Mouse (Mus musculus) WW6 (cell line): ENCODE measurements at regions not wholly inside any gene's neighbourhood (a gene's known extent, or its start where the extent isn't known, plus 50 kb on each side); places are given as distances from the start of the nearest gene placed in this dataset.

ENCODE experiments used
- DNase-seq: peaks from one replicate; pipeline ENCODE4 v3.0.0-alpha.2; 2013; ENCODE audit warnings: low read depth, low spot score

- no peak for DNase-seq
These were observed 66.2 kb downstream of the Car2 start for GRCm38 (mm10) chr3:14952169-14952729.

DNA sequence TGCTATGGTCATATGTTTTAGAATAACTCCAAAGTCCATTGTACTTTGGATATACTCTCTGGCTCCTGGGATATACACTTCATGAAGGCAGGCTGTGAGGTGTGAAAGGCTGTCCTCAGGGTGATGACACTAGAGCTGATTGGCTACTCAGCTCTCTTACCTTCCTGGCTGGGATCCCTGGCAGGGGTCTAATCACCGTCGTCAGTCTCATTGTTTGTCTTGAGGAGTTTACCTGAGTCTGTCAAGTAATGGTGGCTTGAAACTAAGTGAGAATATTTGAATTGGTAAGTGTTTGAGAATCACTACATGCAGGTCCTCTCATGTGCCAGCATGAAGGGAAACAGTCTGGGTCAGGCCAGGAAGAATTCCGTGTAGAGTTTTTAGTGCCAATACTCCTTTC lies 66.9 kb downstream of the Car2 start:
- DNase-seq, result no peak

- DNase-seq, result no peak
These were observed 71.4 kb downstream of the Car2 start for GRCm38 (mm10) chr3:14957481-14957880.

DNA sequence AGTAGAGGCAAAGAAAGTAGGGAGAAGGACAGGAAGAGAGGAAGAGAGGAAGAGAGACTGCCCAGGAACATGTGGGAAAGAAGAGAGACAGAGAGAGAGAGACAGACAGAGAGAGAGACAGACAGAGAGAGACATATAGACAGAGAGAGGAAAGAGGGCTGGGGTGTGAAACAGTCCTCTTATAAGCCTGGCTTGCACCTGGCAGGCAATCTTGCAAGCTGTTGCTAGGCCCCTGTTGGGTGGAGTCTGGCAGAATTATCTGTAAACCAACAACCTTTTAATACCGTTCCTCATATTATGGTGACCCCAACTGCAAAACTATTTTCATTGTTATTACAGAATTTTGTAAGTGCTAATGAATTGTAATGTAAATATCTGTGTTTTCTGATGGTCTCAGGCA lies 72.2 kb downstream of the Car2 start:
- DNase-seq, result no peak

DNA sequence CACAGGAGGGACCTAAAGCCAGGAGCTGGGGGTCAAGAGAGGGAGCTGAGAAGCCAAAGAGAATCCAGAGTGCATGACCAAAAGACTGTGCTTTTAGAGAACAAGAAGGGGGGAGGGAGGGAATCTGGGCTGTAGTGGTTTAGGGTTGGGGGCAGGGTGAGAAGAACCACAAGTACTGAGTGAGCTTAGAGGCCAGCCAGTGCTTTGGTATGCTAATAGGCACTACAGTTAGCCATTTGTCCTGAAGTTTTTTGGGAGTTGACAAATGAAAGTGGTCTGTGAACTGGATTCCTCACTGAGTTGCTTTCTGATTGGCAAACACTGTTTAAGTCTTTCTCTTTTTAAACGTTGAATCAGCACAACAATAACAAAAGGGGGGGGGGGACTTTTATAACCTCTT lies 73.5 kb downstream of the Car2 start:
- DNase-seq, result peak; percentile 16

DNA sequence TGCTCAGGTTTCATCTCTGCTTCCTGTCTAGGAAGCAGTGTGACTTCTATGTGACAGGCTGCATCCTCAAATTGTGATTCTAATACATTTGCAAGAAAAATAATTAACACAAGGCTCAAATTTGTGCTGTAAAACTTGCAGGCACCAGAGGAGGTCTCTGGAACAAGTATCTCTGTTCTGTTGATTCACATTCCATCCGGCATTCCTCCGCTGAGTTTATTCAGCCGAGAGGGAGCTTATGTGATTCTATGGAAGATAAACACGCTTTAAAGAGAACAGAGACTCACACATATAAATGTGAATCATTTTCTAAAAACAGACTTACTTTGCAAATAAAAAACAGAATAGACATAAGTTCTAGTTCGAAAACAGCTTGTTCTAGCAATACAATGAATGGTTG lies 78.7 kb downstream of the Car2 start:
- DNase-seq, result no peak

- DNase-seq, result no peak
These were observed 79.5 kb downstream of the Car2 start for GRCm38 (mm10) chr3:14965438-14966044.

DNA sequence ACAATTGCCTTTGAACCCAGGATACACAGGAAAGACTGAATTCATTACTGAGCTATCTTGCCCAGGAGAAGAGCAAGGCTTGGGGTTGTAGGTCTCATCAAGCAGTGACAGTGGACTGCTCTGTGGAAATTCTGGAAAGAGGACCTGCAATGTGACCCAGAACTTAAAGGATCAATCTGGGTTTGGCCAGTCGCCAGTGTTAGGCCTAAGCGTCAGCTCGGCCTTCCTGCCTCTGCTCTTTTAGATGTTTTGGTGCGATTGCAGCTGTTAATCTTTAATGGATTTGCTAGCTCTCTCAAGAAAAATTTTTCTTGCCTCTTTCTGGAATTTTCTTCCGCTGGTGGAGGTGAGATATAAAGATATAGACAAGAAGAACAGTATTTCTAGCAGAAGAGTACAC lies 81.2 kb downstream of the Car2 start:
- DNase-seq, result no peak

- DNase-seq, result no peak
These were observed 82.3 kb downstream of the Car2 start for GRCm38 (mm10) chr3:14968345-14968744.

DNA sequence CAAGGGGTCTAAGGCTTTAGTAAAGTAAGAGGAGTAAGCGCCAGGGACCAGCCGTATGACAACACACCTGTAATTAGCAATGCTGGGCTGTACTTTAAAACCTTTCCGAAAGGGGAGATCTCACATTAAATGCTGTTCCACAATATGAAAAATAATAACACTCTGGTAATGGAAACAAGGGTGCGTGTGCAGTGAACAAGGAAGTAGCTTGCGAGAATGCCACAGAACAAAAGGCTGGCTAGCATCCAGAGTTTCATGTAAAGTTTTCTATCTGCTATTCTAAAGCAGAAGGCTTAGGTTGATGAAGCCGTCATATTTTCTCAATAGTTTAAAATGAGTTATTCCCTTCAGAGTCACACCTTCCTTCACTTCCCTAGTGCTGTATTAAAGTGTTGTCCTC lies 83.6 kb downstream of the Car2 start:
- no peak for DNase-seq

DNA sequence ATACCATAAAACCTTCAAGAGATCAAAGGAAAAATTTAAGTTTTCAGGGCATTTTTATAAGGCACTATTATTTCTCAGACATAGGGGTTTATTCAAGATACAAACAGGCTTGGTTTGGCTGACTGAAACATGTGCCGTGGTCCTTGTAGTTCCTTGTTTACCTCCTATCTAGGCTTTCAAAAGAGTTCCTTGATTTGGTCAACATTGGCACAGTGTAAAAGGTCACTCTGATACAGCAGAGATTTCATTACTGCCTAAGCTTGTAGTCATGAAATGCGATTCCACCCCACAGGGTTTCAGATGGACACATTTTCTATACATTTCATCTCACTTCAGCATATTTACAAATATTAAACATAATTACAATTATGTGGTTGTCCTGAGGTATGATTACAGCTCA lies 85.6 kb downstream of the Car2 start:
- no peak for DNase-seq

DNA sequence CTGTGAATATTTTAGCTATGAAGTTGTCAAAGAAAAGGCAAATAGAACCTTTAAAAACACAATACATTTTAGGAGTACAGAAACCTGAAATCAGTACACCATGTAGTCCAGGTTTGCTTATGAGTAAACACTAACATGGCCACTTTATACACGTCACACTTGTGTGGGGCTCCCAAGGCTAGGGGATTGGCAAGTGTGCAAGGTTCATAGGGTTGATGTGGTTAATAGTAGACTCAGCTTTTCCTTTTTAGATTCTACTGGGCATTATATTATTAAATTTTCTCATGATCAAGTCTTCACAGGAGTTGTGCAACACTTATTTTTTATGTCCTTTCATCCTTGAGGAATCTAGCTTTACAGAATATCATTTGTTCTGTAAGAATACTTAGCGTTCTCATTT lies 88.7 kb downstream of the Car2 start:
- no peak for DNase-seq

DNA sequence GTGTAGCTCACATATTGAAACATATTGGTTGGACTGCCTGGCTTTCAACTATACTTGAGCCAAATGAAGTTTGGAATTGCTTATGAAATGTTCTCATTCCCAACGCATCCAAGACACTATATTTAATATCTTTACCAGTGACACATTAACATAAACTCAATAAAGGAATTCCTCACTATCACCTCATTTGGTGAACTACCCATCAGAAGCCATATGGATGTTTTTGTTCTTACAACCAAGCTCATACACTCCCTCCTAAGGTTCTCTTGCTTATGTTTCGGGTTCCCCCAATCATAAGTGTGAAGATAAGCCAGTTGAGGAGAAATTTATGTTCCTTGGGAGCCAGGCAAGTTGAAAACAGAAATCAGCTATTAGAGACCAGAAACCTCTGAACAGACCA lies 89.1 kb downstream of the Car2 start:
- no peak for DNase-seq

DNA sequence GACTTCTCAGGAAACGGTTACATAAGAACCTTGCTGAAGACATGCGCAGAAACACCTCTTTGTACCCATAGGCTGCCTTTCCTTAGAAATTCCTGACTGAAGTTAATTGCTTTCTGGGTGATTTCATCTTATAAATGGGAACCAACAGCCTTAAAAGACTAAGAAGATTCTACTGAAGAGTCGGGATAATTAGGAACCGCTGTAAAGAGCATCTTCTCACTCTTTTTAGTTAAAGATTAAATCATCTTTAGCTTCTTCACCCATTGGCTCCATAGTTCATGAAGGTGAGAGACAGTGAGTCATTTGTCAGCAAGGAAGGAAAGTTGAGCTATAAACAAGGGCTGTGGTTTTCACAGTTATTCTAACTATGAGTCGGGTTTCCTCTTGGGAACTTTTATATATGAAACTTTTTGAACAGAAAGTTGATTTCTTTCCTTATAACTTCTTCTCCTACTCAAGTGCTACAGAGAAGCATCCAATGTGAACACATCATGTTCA lies 93.1 kb downstream of the Car2 start:
- DNase-seq, result no peak

- no peak for DNase-seq
These were observed 103.6 kb downstream of the Car2 start for GRCm38 (mm10) chr3:14989635-14990034.

- no peak for DNase-seq
These were observed 107.9 kb downstream of the Car2 start for GRCm38 (mm10) chr3:14993936-14994335.

DNA sequence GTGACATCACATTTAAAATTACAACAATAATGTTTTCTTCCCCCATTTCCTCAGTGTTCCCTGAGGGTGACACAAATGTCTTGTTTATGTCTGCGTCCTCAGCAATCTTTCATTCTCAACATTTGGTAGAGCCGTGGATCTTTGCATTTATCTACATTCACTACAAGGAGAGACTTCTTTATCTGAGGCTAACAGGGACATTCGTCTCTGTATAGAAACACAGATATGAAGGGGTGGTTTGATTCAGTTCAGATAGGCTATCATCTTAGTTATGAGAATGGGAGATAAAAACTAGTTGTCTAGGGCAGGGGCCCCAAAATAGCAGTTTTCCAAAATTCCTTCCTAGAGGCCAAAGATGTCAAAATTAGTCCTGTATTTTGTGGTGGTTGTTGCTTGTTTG lies 111.2 kb downstream of the Car2 start:
- no peak for DNase-seq

DNA sequence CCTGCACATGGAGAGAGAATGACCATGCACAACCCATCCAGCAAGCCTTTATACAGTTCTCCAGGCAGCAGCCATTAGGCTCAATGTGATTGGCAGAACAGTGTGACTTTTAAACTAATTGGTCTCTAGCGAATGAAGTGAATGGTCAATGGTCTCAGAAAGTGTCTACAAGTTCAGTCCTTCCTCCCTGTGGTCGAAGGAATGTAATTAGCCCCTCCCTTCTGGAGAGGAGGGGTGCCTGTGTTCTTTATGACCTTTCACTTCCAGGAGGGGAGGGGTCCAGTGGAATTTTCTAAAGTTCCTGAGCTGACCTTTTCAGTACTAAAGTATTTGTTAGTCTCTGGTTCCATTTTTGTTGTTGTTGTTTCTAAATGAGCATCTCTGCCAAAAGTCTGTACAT lies 112.4 kb downstream of the Car2 start:
- no peak for DNase-seq

GRCm38 (mm10) chr3:14999411-14999810 lies 113.3 kb downstream of the Car2 start:
- DNase-seq, result no peak

DNA sequence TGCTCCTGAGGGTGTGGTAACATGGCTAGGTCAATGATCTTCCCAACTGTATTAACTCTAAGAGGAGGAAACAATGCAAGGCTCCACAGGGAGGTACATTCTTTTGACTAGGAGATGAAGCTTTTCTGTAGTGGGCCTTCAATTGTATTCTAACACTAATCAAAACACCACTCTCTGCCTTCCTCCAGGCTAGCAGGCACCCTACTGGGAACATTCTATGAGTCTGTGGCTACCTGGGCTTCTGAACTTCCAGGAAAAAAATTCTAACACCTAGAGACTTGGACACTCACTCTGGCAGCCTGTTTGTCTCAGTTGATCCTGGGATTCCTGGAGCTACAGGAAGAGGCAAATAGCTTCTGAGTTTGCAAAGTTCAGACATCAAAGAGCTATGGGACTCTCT lies 113.8 kb downstream of the Car2 start:
- DNase-seq, result no peak

DNA sequence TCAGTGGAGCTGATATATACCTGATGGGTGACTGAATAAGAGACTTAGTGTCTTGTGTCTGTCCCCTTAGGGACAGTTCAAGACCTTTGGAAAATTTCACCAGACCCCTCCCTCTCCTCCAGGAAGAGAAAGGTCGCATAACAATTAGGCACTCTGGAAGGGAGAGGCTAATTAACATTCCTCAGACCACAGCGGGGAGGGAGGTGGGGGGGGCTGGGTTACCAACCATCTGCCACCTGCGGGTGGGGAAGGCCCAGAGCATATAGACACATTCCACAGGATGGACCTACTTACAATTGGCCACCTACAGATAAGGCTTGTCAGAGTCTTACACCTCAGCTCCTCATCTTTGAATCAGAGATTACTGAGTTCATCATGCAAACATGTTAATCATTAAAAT lies 114.6 kb downstream of the Car2 start:
- no peak for DNase-seq

- DNase-seq, result no peak
These were observed 121.7 kb downstream of the Car2 start for GRCm38 (mm10) chr3:15007821-15008220.

GRCm38 (mm10) chr3:15008501-15008900 lies 122.4 kb downstream of the Car2 start:
- no peak for DNase-seq

DNA sequence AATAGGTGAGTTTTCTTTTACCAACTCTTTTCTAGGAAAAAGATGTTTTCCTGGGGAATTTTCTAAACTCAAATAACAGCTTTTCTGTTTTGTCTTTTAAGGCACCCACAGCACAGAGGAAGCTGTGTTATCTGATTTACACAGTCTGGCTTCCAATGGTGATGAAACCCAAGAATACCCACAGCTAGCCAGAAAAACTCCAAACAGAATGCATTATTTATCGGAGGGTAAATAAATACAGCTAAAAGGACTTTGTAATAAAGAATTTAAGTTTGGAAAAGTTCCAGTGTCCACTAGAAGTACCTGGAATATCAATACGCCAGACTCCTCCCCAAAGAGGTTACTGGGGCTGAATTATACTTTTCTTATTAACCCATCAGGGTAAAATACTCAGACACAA lies 123.7 kb downstream of the Car2 start:
- DNase-seq, result no peak
